Mouse (Mus musculus): ENCODE results near the gene Nnat. TPM values are rescaled to one million over a fixed set of nuclear protein-coding genes. Genes with fewer than 3 reads are reported as not detected.

The Nnat gene
- total RNA-seq, 2 experiments from 2014 or later: 0.20 to 0.36 TPM

GRCm38 (mm10) chr2:157537118-157537517 lies 22.8 kb upstream of the Nnat start:
- TF ChIP-seq CTCF (IDR thresholded peaks at IDR 0.05): no peak
- Histone ChIP-seq H3K4me3 (no peak overlapping the region), H3K27ac (no peak overlapping the region)
- DNase-seq: no peak
- intact Hi-C loops (cut with DNase I): no loop called here

DNA sequence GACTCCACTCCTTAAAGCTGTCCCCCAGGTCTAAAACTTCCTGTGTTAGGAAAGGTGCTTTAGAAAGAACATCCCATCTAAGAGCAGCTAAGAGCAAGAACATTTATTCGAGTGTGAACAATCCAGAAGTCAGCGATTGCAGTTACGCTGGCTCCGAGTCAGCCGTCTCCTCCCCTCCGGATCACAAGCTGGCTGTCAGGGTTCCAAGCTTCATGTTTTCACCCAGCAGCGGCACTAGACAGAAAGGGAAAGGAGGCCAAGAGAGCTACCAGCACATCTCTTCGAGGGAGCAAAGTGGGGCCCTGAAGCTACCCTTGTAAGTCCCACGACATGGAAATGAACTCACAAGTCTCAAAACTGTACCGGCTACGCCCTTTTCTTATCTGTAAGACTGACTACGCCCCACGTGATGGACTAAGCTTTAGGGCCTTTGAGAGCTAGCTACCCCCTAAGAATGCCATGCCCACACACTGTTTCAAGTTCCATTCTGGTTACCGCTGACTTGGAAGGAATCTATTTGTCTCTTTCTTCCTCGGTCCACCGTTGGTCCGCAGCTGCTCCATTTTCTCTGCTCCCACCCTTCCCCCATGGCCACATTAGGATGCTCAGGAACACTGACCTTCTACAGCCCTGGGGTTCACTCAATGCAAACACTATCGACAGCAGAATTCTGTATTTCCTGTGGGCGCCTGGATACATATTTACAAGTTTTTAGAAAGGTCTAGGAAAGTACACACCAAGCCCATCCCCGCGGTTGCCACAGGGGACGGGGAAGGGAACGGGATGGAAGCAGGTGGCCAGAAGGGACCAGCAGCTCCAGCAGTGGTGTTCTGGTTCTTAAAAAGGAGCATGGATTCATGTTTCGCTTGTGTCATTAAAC lies 19.6 kb upstream of the Nnat start:
- Histone ChIP-seq H3K27ac (0 out of 2 replicates have a peak overlapping the region, but pooled peaks have one; percentile 24), H3K4me3 (peak overlapping the region; percentile 46)
- intact Hi-C loops (cut with DNase I): no loop called here
- TF ChIP-seq CTCF (IDR thresholded peaks at IDR 0.05): no peak
- peak; percentile 75 for DNase-seq

DNA sequence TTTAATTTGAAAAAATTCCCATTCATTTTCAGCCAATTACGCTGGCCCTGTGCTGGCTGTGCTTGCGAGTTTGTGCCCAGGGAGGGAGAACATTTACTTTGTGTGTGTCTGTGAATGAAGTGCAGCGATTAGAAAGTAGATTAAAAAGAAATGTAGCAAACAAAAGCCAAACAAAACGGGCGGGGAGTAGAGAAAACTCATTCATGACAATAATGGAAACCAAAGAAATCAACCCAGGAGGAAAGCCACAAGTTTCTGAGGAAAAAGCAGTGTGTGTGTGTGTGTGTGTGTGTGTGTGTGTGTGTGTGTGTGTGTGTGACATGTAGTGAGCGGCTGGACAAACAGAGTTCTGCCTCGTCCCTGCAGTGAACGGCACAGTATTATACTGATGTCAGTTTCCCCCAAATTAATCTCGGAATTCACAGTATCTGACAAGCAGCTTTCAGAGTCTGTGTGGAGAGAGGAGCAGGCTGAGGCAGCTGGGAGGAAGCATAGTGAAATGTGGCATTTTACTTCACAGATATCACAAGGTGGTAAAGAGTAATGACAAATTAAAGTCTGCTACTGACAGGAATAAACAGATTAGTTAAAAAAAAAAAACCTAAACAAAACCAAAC lies 18.8 kb upstream of the Nnat start:
- Histone ChIP-seq H3K4me3 (no peak overlapping the region), H3K27ac (no peak overlapping the region)
- intact Hi-C loops (cut with DNase I): no loop called here
- no peak for TF ChIP-seq CTCF (IDR thresholded peaks at IDR 0.05)
- DNase-seq: no peak

DNA sequence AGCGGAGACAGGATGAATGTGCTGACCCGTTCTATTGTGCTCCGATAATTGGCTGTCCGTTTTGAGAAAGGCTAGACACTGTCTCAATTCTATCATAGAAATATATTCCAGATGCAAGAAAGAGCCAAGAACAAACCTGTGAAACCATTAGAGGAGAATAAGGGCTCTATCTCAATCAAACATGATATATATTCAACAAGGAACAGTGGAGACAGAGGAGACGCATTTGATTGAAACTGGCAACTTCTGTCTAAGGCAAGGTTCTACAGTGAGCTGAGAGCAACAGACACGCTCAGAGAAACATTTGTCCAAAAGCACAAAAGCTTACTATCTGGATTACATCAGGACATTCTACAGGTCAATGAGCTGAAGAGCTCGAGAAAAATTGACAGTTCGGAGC lies 18.2 kb upstream of the Nnat start:
- H3K27ac ChIP-seq: no peak overlapping the region
- no peak for DNase-seq
- intact Hi-C loops (cut with DNase I): no loop called here
- no peak for TF ChIP-seq CTCF (IDR thresholded peaks at IDR 0.05)
- H3K4me3 ChIP-seq: no peak overlapping the region

GRCm38 (mm10) chr2:157542415-157542814 lies 17.5 kb upstream of the Nnat start:
- no peak overlapping the region for H3K27ac ChIP-seq
- DNase-seq: peak; percentile 6
- intact Hi-C loops (cut with DNase I): no loop called here
- no peak overlapping the region for H3K4me3 ChIP-seq
- no peak for TF ChIP-seq CTCF (IDR thresholded peaks at IDR 0.05)

- Histone ChIP-seq H3K4me3 (no peak overlapping the region), H3K27ac (no peak overlapping the region)
- peak; percentile 8 for DNase-seq
- no peak for TF ChIP-seq CTCF (IDR thresholded peaks at IDR 0.05)
- intact Hi-C loops (cut with DNase I): no loop called here
Measured at GRCm38 (mm10) chr2:157544333-157544888, 15.5 kb upstream of the Nnat start.

GRCm38 (mm10) chr2:157546686-157547085 lies 13.2 kb upstream of the Nnat start:
- Histone ChIP-seq H3K4me3 (no peak overlapping the region), H3K27ac (no peak overlapping the region)
- peak; percentile 2 for DNase-seq
- no peak for TF ChIP-seq CTCF (IDR thresholded peaks at IDR 0.05)
- intact Hi-C loops (cut with DNase I): no loop called here

- intact Hi-C loops (cut with DNase I): no loop called here
- H3K27ac ChIP-seq: no peak overlapping the region
- peak; percentile 1 for DNase-seq
- no peak overlapping the region for H3K4me3 ChIP-seq
- no peak for TF ChIP-seq CTCF (IDR thresholded peaks at IDR 0.05)
Measured at GRCm38 (mm10) chr2:157550292-157550691, 9.6 kb upstream of the Nnat start.

- TF ChIP-seq CTCF (IDR thresholded peaks at IDR 0.05): no peak
- intact Hi-C loops (cut with DNase I): no loop called here
- peak overlapping the region; percentile 38 for H3K27ac ChIP-seq
Measured at GRCm38 (mm10) chr2:157552158-157552886, 7.6 kb upstream of the Nnat start.

GRCm38 (mm10) chr2:157556074-157556698 lies 3.7 kb upstream of the Nnat start:
- no peak overlapping the region for H3K4me3 ChIP-seq
- DNase-seq: peak; percentile 60
- H3K27ac ChIP-seq: peak overlapping the region; percentile 43
- intact Hi-C loops (cut with DNase I): no loop called here
- no peak for TF ChIP-seq CTCF (IDR thresholded peaks at IDR 0.05)

More at GRCm38 (mm10) chr2:157552158-157552886, 7.6 kb upstream of the Nnat start:
- peak; percentile 48 for DNase-seq
- H3K4me3 ChIP-seq: no peak overlapping the region; the same call in 1 of the 2 replicates

- peak overlapping the region; percentile 78 for H3K27ac ChIP-seq
- 0 out of 2 replicates have a peak overlapping the region, but pooled peaks have one; percentile 3 for H3K4me3 ChIP-seq
- TF ChIP-seq CTCF (IDR thresholded peaks at IDR 0.05): no peak
- intact Hi-C loops (cut with DNase I): no loop called here
- peak; percentile 82 for DNase-seq
Measured at GRCm38 (mm10) chr2:157558051-157558450, 1.8 kb upstream of the Nnat start.

DNA sequence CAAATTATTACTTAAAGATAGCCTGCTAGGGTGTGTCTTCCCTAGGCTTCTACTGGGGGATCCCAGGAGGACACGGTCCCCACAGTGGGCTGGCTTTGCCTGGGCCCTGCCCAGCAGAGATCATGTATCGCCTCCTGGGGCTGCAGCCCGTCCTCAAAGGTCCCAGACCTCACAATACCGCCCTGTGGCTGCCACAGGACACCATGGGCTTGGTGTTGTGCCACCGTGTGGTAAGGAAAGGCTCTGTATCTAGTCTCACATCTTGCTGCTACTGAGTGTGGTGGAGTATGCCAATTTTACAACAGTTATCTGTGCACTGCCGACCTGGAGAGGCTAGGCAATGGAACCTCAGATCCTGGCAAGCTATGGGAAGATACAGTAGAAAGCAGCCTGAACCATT lies 1.4 kb upstream of the Nnat start:
- Histone ChIP-seq H3K4me3 (0 out of 2 replicates have a peak overlapping the region, but pooled peaks have one; percentile 3), H3K27ac (peak overlapping the region; percentile 78)
- TF ChIP-seq CTCF (IDR thresholded peaks at IDR 0.05): peak; percentile 59
- peak; percentile 83 for DNase-seq
- intact Hi-C loops (cut with DNase I): no loop called here
